ENCODE assay signal across 20 mouse cellular contexts in the genomic region with DNA sequence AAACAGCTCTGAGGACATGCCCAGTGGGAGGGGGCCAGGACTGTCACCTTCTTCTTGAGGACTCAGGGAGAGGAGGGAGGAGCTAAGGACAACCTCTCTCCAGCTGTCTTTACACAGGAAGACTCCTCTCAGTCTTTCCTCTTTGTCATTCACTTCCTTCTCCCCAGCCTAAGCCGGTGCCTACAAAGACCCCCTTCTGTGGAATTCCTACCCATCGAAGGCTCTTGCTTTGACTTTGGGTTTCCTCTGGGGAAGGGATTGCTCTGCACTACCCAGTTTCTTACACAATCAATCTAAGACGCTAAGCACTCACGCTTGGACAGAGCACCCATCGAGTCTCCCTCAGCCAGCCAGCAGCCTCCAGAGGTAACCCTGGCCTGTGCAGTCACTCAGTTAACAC. TPM values are rescaled to one million over a fixed set of nuclear protein-coding genes. Genes with fewer than 3 reads are reported as not detected.
A peak's percentile ranks its signal among the peaks of the same experiment; 100 is the strongest.
DNase-seq lines count a peak whose midpoint lies in the region; ATAC-seq and TF ChIP-seq lines count a peak whose summit lies in the region.
"Had no signal": no experiment of that assay in that cellular context is flagged by ENCODE, and none has a peak within 500 bp of the region (broad histone marks: within the 10 kb centered on the region; RNA-seq: fewer than 3 reads in every experiment).

No protein-coding gene starts in this region.

- H3K27me3 ChIP-seq in heart, embryonic 12.5 days (replicated peaks) = no peaks in the 10 kb centered on the region
- H3K27me3 ChIP-seq in lung, embryonic 15.5 days = no peaks in the 10 kb centered on the region
- no peaks in the 10 kb centered on the region for H3K27me3 ChIP-seq in small intestine, adult 2 months (ENCODE audit: control insufficient read depth, insufficient read depth, low read length)
- H3K27me3 ChIP-seq: embryonic facial prominence, embryonic 12.5 days; midbrain, embryonic 13.5 days; neural tube, embryonic 12.5 days had no signal

- intact Hi-C loops in heart, postnatal 14 days (cut with DNase I) = no loop called here

- H3K4me3 ChIP-seq in heart, embryonic 12.5 days = no peak overlapping the region
- H3K4me3 ChIP-seq in lung, embryonic 15.5 days = no peak overlapping the region
- no peak overlapping the region for H3K4me3 ChIP-seq in small intestine, adult 2 months (ENCODE audit: low read depth, low read length)
- H3K4me3 ChIP-seq: embryonic facial prominence, embryonic 12.5 days; midbrain, embryonic 13.5 days; neural tube, embryonic 12.5 days had no signal

- peak overlapping the region; percentile 36; the same call in 1 of the 2 replicates for H3K9ac ChIP-seq in heart, embryonic 12.5 days
- H3K9ac ChIP-seq in lung, embryonic 15.5 days = no peak overlapping the region
- H3K9ac ChIP-seq: embryonic facial prominence, embryonic 12.5 days; midbrain, embryonic 13.5 days; neural tube, embryonic 12.5 days had no signal

- peak overlapping the region; percentile 99 for H3K27ac ChIP-seq in heart, embryonic 12.5 days (ENCODE audit: poor library complexity, severe bottlenecking)
- peak overlapping the region; percentile 79 for H3K27ac ChIP-seq in lung, embryonic 15.5 days
- 0 out of 2 replicates have a peak overlapping the region, but pooled peaks have one; percentile 4 for H3K27ac ChIP-seq in small intestine, adult 2 months (ENCODE audit: insufficient read depth, low read depth, low read length)
- H3K27ac ChIP-seq: midbrain, embryonic 13.5 days; neural tube, embryonic 12.5 days had no signal

- H3K4me2 ChIP-seq in heart, embryonic 12.5 days = no peak overlapping the region
- H3K4me2 ChIP-seq in lung, embryonic 15.5 days = no peak overlapping the region
- H3K4me2 ChIP-seq: embryonic facial prominence, embryonic 12.5 days; midbrain, embryonic 13.5 days; neural tube, embryonic 12.5 days had no signal

- peaks cover 45% of the 10 kb centered on the region for H3K4me1 ChIP-seq in heart, embryonic 12.5 days (replicated peaks)
- peaks cover 19% of the 10 kb centered on the region for H3K4me1 ChIP-seq in lung, embryonic 15.5 days
- H3K4me1 ChIP-seq in small intestine, adult 2 months (ENCODE audit: control insufficient read depth, insufficient read depth, insufficient read length, low read length) = peaks cover 5% of the 10 kb centered on the region

- no peaks in the 10 kb centered on the region for H3K9me3 ChIP-seq in heart, embryonic 12.5 days (replicated peaks)
- H3K9me3 ChIP-seq in lung, embryonic 15.5 days = no peaks in the 10 kb centered on the region
- H3K9me3 ChIP-seq: embryonic facial prominence, embryonic 12.5 days; midbrain, embryonic 13.5 days; neural tube, embryonic 12.5 days had no signal

- no peaks in the 10 kb centered on the region for H3K36me3 ChIP-seq in heart, embryonic 12.5 days
- no peaks in the 10 kb centered on the region for H3K36me3 ChIP-seq in lung, embryonic 15.5 days
- no peaks in the 10 kb centered on the region for H3K36me3 ChIP-seq in small intestine, adult 2 months (ENCODE audit: control insufficient read depth, insufficient read depth, low read length)
- H3K36me3 ChIP-seq: embryonic facial prominence, embryonic 12.5 days; midbrain, embryonic 13.5 days; neural tube, embryonic 12.5 days had no signal

- no peak for DNase-seq in heart, postnatal 14 days
- DNase-seq in lung, postnatal 36 days = no peak
- DNase-seq in NIH3T3 (ENCODE audit: low read depth) = peak; percentile 45
- no peak for DNase-seq in yolk sac, embryonic 10.5 days (ENCODE audit: low spot score)
- DNase-seq in thymus, postnatal 4 days = no peak
- DNase-seq: adrenal gland, postnatal 14 days; cerebellum, postnatal 25 days; gastrocnemius, postnatal 10 days; kidney, postnatal 10 days; thymus, postnatal 36 days had no signal

- no peak for TF ChIP-seq CTCF in small intestine, adult 2 months (IDR thresholded peaks at IDR 0.05; ENCODE audit: extremely low read depth, insufficient read length, insufficient replicate concordance, low read depth, low read length)

- ATAC-seq in heart, embryonic 12.5 days (ENCODE audit: insufficient number of reproducible peaks, low FRiP score) = no peak
- no peak for ATAC-seq in lung, embryonic 15.5 days (ENCODE audit: borderline replicate concordance, extremely low read depth, low FRiP score, low TSS enrichment)
- ATAC-seq: midbrain, embryonic 13.5 days had no signal

- TF ChIP-seq POLR2A in small intestine, adult 2 months (IDR thresholded peaks at IDR 0.05; ENCODE audit: low read depth, low read length) = no peak

- WGBS in heart, embryonic 12.5 days = 18% methylated on average over 5 of the region's 5 CpGs
- 22% methylated on average over 5 of the region's 5 CpGs for WGBS in lung, embryonic 15.5 days
- WGBS in small intestine, adult 2 months = 43% methylated on average over 5 of the region's 5 CpGs

RNA-seq across cellular contexts. Expression of a gene that starts 3.3 kb away (rescaled TPM):
- 0.46 and 0.72 TPM in 2 replicates for polyA plus RNA-seq in heart, embryonic 12.5 days (2016; fragmentation: Nextera tagmentation; extraction: Ambion mirVana)
- under 1 TPM; 0.15 to 0.17 TPM for total RNA-seq in heart, postnatal 14 days (2021)
- 0.08 TPM in 1 of 2 replicates, not detected in the other for polyA plus RNA-seq in lung, embryonic 15.5 days (2015; fragmentation: Nextera tagmentation; extraction: Ambion mirVana)
- 0.08 and 0.39 TPM in 2 replicates for polyA plus RNA-seq in small intestine, adult 2 months (2012; rRNA removed)
- polyA plus RNA-seq: limb, embryonic 11.5 days; neural tube, embryonic 12.5 days had no signal

RNA-seq across cellular contexts. Expression of a gene that starts 15.6 kb away (rescaled TPM):
- 0.39 and 0.49 TPM in 2 replicates for polyA plus RNA-seq in heart, embryonic 12.5 days (2016; fragmentation: Nextera tagmentation; extraction: Ambion mirVana)
- not detected for total RNA-seq in heart, postnatal 14 days (2021)
- 0.78 and 1.1 TPM in 2 replicates for polyA plus RNA-seq in lung, embryonic 15.5 days (2015; fragmentation: Nextera tagmentation; extraction: Ambion mirVana)
- polyA plus RNA-seq in small intestine, adult 2 months (2012; rRNA removed) = 0.15 and 0.37 TPM in 2 replicates
- total RNA-seq: adrenal gland, postnatal 14 days; gastrocnemius, postnatal 10 days had no signal

RNA-seq across cellular contexts. Expression of a gene that starts 18.6 kb away (rescaled TPM):
- not detected in 2 replicates for polyA plus RNA-seq in heart, embryonic 12.5 days (2016; fragmentation: Nextera tagmentation; extraction: Ambion mirVana)
- not detected for total RNA-seq in heart, postnatal 14 days (2021)
- 0.30 TPM in 1 of 2 replicates, not detected in the other for polyA plus RNA-seq in lung, embryonic 15.5 days (2015; fragmentation: Nextera tagmentation; extraction: Ambion mirVana)
- polyA plus RNA-seq in small intestine, adult 2 months (2012; rRNA removed) = not detected in 2 replicates
- total RNA-seq: adrenal gland, postnatal 14 days; gastrocnemius, postnatal 10 days; layer of hippocampus, postnatal 14 days had no signal
- polyA plus RNA-seq: embryonic facial prominence, embryonic 12.5 days; forebrain, embryonic 14.5 days; limb, embryonic 11.5 days; liver, embryonic 16.5 days; midbrain, embryonic 13.5 days; neural tube, embryonic 12.5 days had no signal

RNA-seq across cellular contexts. Expression of a gene that starts 31.7 kb away (rescaled TPM):
- 15.9 and 17.7 TPM in 2 replicates for polyA plus RNA-seq in heart, embryonic 12.5 days (2016; fragmentation: Nextera tagmentation; extraction: Ambion mirVana)
- 1 to 10 TPM; 4.2 to 4.3 TPM for total RNA-seq in heart, postnatal 14 days (2021)
- 21.2 and 23.3 TPM in 2 replicates for polyA plus RNA-seq in lung, embryonic 15.5 days (2015; fragmentation: Nextera tagmentation; extraction: Ambion mirVana)
- 3.2 and 3.5 TPM in 2 replicates for polyA plus RNA-seq in small intestine, adult 2 months (2012; rRNA removed)

RNA-seq across cellular contexts. Expression of a gene that starts 32.0 kb away (rescaled TPM):
- 49.6 and 49.8 TPM in 2 replicates for polyA plus RNA-seq in heart, embryonic 12.5 days (2016; fragmentation: Nextera tagmentation; extraction: Ambion mirVana)
- total RNA-seq in heart, postnatal 14 days (2021) = 1 to 10 TPM; 6.0 to 7.9 TPM
- 92.0 and 92.1 TPM in 2 replicates for polyA plus RNA-seq in lung, embryonic 15.5 days (2015; fragmentation: Nextera tagmentation; extraction: Ambion mirVana)
- polyA plus RNA-seq in small intestine, adult 2 months (2012; rRNA removed) = 7.3 and 8.1 TPM in 2 replicates

Comparison
In these comparisons a context has a peak if more than half of its experiments do, and no peak if none do; other contexts are left out.
1. H3K27ac ChIP-seq: peak in every context shown above with its lines; median percentile 99 in heart, embryonic 12.5 days; 79 in lung, embryonic 15.5 days; 4 in small intestine, adult 2 months.